Mouse (Mus musculus): ENCODE results near the gene Slc24a3. TPM values are rescaled to one million over a fixed set of nuclear protein-coding genes. Genes with fewer than 3 reads are reported as not detected.

Slc24a3 gene
- total RNA-seq, 2 experiments from 2014 or later = 1.4 to 1.9 TPM

- DNase-seq = no peak
- intact Hi-C loops (cut with DNase I) = no loop called here
These were observed 424.3 kb downstream of the Slc24a3 start for GRCm38 (mm10) chr2:145591881-145592280.

GRCm38 (mm10) chr2:145593649-145594347 is 426.2 kb downstream of the Slc24a3 start:
- intact Hi-C loops (cut with DNase I) = no loop called here
- DNase-seq = no peak

DNA sequence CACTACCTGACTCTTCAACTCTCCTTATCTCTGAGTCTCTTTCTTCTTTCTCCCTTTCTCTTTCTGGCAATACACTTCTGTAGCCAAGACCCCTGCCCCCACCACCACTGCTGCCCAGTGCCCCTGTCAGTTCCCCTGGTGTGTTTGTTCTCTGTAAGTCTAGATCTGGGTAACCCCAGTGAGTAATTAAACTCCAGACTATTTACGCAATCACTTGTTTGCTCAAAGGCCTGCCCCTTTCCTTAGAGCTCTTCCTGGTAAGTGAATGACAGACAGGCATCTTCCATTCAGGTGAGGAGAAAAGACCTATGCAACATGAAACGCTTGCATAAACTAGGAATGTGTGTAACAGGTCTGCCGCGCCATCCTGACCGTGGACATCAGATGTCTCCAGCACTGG is 430.3 kb downstream of the Slc24a3 start:
- intact Hi-C loops (cut with DNase I) = no loop called here
- no peak for DNase-seq

- no peak for DNase-seq
These were observed 440.3 kb downstream of the Slc24a3 start for GRCm38 (mm10) chr2:145607844-145608243.

DNA sequence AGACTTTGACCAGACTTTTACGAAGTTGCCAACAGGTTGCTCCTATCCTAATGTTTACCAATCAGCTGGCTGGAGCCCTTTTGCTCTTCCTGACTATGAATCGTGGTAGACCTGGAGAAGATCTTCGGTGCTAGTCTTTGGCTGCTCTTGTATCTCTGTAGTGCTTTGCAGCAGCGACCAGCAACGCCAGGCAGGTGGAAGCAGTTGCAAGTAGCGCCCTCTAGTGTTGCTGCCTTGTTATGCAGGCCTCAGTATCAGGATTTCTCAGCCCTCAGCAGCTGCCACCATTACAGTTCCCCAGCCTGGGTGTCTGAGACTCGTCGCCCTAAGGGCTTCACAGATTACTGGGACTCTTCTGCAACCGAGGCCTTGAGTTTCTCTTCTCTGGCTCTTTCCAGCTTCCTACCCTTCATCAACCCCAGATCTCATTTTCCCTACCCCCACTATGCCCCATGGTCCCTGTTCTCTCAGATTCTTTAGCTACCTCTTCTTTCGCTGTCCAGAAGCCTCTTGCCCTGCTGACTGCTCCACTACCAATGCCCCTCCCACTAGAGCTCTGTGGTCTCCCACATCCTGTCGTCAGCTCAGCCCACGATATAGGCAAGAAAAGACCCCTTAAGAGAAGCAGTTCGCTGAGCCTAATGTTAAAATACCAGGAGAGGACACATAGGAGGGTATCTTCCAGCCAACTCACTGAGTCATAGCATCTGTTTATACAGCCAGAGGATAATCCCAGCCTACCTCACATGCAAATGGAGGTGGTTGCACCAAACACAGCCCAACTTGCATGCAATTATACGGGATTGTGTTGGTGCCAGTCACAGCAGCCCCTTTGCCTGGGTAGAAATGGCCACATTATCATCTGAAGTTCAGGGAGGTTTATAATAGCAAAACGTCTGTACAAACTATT is 443.5 kb downstream of the Slc24a3 start:
- intact Hi-C loops (cut with DNase I) = no loop called here
- DNase-seq = peak in 1 of 2 experiments; percentile 35

More at GRCm38 (mm10) chr2:145607844-145608243, 440.3 kb downstream of the Slc24a3 start:
- intact Hi-C loops (cut with DNase I) = no loop called here

GRCm38 (mm10) chr2:145612937-145613336 is 445.4 kb downstream of the Slc24a3 start:
- intact Hi-C loops (cut with DNase I) = no loop called here

GRCm38 (mm10) chr2:145613705-145614104 is 446.2 kb downstream of the Slc24a3 start:
- no peak for DNase-seq
- intact Hi-C loops (cut with DNase I) = no loop called here

More at GRCm38 (mm10) chr2:145612937-145613336, 445.4 kb downstream of the Slc24a3 start:
- no peak for DNase-seq

DNA sequence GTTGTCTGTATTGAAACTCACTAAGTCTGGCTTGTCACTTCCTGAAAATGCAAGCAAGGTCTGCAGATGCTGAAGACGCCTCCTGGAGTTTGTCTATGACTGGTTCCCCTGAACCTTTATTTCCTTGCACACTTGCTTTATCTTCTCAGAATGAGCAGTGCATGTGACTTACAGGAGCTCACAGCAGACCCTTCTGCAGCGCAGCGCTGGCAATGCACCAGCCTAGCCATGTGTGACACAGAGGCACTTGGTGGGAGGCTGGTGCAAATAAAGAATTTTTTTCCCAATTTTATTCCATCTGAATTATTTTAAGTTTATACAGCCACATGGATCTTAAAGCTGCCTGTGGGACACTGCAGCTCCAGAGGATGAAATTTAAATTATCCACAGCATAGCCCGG is 452.1 kb downstream of the Slc24a3 start:
- intact Hi-C loops (cut with DNase I) = no loop called here
- DNase-seq = no peak

DNA sequence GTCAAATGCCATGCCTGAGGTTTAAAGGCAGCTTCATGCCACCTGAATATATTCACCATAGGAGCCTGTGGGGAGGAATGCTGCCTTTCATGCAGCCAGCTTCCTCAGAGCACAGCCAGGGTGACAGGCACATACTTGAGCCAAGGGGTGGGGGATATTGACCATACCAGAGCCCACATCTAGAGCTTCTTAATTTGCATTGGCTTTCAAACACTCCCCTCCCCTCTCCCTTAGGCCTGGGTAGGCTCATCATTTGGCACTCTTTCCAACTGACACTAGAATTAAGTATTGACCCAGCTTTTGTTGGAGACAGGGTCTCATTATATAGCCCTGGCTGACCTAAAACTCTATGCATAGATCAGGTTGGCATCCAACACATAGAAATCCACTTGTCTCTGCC is 453.2 kb downstream of the Slc24a3 start:
- intact Hi-C loops (cut with DNase I) = no loop called here
- no peak for DNase-seq

GRCm38 (mm10) chr2:145621119-145621518 is 453.6 kb downstream of the Slc24a3 start:
- intact Hi-C loops (cut with DNase I) = no loop called here
- DNase-seq = no peak

DNA sequence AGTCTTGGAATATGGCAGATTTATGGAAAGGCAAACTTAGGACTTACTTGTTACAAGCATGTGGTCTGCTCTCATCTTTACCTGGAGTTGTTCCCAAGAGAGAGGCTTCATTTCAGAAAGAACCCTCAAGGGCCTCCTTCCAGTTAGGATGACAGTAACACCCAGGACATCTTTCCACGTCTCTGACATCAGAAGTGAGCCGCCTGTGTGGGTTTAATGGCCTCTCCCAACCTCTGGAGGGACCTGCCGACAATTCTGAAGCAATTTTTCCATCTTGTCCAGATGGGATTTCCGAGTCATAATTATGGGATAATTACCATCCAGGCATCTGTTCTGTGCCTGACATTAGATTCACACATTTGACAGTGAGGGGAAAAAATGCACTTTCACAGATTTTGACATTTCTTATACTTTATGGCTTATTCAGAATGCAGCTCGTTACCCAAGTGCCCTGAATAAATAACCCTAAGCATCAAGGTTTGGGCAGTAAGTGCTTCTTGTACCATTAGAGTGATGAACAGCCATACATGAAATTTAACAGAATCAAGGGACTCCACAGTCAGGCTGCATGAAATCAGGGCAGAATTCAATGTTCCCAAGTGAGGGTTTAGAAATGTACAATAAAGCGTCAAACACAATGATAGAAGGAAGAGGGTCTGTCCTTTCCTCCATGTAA is 463.7 kb downstream of the Slc24a3 start:
- intact Hi-C loops (cut with DNase I) = no loop called here
- DNase-seq = no peak

DNA sequence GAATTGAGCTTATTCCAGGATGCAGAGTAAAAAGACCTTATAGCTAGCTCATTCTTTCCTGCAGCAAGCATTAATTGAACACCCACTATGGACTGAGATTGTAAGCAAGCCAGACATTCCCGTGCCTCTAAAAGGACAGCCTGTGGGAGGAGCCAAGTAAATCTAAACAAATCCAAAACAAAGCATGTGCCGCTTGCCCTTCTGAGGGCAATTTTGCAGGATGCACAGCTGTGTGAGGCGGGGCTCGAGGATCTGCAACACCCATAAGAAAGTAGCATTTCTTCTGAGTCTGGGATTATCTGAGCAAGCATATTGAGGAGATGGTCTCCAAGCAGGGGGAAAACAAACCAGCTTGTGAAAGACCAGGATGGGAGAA is 464.2 kb downstream of the Slc24a3 start:
- no peak for DNase-seq
- intact Hi-C loops (cut with DNase I) = no loop called here

DNA sequence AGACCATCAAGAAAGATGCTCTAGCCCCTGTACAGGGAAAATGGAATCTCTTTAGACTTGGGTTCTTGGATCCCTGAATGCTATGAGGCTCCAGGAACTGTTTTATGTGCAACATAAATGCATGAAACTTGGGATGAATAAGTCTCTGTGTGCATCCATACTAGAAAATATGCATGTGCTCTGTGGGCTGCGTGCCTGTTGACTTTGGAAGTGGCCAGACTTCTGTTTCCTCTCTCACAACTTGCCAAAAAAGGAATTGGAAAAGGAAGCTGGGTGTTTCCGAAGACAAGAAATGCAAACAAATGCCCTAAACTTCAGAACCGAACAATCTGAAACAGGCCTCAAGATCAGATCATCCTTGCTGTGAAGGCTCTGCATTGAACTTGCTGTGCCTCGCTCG is 466.3 kb downstream of the Slc24a3 start:
- intact Hi-C loops (cut with DNase I) = no loop called here
- DNase-seq = no peak

GRCm38 (mm10) chr2:145640255-145640984 is 472.9 kb downstream of the Slc24a3 start:
- no peak for DNase-seq
- intact Hi-C loops (cut with DNase I) = no loop called here

GRCm38 (mm10) chr2:145655373-145655960 is 487.9 kb downstream of the Slc24a3 start:
- intact Hi-C loops (cut with DNase I) = no loop called here
- no peak for DNase-seq

GRCm38 (mm10) chr2:145656121-145656520 is 488.6 kb downstream of the Slc24a3 start:
- intact Hi-C loops (cut with DNase I) = no loop called here
- DNase-seq = no peak

DNA sequence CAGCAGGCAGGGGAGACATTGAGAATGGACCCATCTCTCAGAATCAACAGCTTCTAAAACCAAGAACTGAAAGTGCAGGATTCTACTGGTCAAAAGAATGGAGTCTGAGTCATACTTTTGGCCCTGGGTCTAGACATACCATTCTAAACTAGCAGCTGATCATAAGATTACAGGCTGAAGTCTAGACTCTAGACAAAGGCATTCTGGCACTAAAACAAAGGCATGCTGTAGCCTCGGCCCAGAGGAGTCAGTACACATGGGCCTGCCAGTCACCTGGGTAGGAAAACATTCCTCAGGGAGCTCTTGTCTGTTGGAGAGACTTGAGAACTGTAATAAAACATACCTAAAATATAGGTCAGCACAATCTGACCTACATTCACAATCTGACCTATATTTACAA is 489.2 kb downstream of the Slc24a3 start:
- no peak for DNase-seq
- intact Hi-C loops (cut with DNase I) = no loop called here

DNA sequence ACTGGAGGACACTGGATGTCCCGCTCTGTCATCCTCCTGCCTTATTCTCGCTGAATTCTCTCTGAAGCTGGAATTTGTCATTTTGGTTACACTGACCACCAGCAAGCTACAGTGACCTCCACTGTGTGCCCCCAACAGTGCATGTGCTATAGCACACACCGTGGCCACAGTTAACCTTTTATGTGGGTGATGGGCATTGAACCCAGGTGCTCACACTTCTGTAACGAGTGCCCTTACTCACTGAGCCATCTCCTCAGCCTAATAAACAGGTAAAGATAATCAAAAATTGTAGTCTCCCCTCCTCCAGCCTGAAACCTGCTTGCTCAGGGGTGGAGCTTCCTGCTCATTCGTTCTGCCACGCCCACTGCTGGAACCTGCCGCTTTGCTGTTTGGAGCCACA is 493.7 kb downstream of the Slc24a3 start:
- intact Hi-C loops (cut with DNase I) = no loop called here
- DNase-seq = no peak

- no peak for DNase-seq
- intact Hi-C loops (cut with DNase I) = no loop called here
These were observed 496.3 kb downstream of the Slc24a3 start for GRCm38 (mm10) chr2:145663899-145664298.

DNA sequence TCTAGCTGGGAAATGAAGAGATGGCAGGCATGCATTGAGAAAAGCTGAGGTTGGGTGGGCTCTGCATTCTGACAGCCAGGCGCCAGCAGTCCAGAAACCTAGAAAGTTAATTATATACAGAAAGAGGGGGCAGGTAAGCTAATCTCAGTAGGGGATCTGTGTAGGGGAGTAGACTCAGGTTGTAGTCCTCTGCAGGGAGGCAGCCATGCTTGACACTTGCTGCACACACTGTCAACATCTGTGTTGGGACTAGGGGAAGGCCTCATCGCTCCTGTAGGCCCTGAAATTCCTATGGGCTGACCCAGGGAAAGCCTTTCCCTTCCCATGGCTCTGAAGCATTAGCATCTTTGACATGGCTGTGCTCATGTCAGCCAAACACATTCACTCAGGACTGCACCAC is 496.8 kb downstream of the Slc24a3 start:
- no peak for DNase-seq

More for the DNA sequence above, 496.8 kb downstream of the Slc24a3 start:
- intact Hi-C loops (cut with DNase I) = no loop called here

Measured in gastrocnemius, postnatal 36 days (tissue).